In the genomic region with DNA sequence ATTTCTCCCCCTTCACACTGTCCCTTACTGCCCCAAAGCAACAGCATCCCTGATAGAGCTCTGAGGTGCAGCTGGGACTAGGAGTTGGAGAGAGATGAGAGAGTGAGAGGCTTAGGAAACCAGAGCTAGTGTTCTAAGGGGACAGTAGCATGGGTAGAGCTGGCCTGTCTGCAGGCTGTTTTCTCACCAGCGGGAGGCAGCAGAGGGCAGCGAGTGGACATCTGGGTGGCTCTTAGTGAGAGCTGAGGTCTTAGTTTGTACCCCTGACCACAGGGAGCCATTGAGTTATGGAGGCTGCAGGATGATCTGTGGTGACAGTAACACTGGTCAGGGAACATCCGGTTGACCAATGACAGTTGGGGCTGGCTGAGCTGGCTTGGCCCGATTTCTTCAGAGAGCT, we compare ENCODE assay signal across 8 mouse cellular contexts.
A peak's percentile ranks its signal among the peaks of the same experiment; 100 is the strongest.
DNase-seq lines count a peak whose midpoint lies in the region; ATAC-seq and TF ChIP-seq lines count a peak whose summit lies in the region.

No protein-coding gene starts in this region.

- DNase-seq in heart, adult 11 months = peak; percentile 97
- peak; percentile 74 for DNase-seq in embryonic facial prominence, embryonic 11.5 days (ENCODE audit: low spot score)
- peak; percentile 83 for DNase-seq in kidney, postnatal 0 days (ENCODE audit: low spot score)
- peak; percentile 23 for DNase-seq in liver, adult 2 months (ENCODE audit: extremely low read depth, low read depth, low spot score)
- peak; percentile 76 for DNase-seq in neural tube, embryonic 10.5 days (ENCODE audit: extremely low spot score, low spot score)
- peak; percentile 75 to 91 for DNase-seq in spleen, postnatal 4 days (ENCODE audit: low spot score in 2 of 2)

- no peak for TF ChIP-seq POLR2A in liver, adult 2 months (IDR thresholded peaks at IDR 0.05; ENCODE audit: extremely low read depth, insufficient read depth, low read length)

- H3K9ac ChIP-seq in heart, embryonic 12.5 days = no peak overlapping the region
- no peak overlapping the region for H3K9ac ChIP-seq in embryonic facial prominence, embryonic 11.5 days (replicated peaks; ENCODE audit: low read length)
- H3K9ac ChIP-seq in heart, embryonic 13.5 days = no peak overlapping the region
- no peak overlapping the region for H3K9ac ChIP-seq in kidney, postnatal 0 days (ENCODE audit: low read depth, low read length)
- H3K9ac ChIP-seq in liver, adult 2 months (ENCODE audit: low read depth, low read length) = no peak overlapping the region

- 34% methylated on average over 4 of the region's 4 CpGs for WGBS in heart, embryonic 12.5 days
- 38% methylated on average over 4 of the region's 4 CpGs for WGBS in embryonic facial prominence, embryonic 11.5 days
- WGBS in heart, embryonic 13.5 days = 30% methylated on average over 4 of the region's 4 CpGs
- WGBS in kidney, postnatal 0 days = 33% methylated on average over 4 of the region's 4 CpGs
- WGBS in liver, adult 2 months = 45% methylated on average over 4 of the region's 4 CpGs

- H3K36me3 ChIP-seq in heart, embryonic 12.5 days = peaks cover 32% of the 10 kb centered on the region
- H3K36me3 ChIP-seq in embryonic facial prominence, embryonic 11.5 days (replicated peaks; ENCODE audit: control insufficient read depth, insufficient read depth, low read depth, low read length) = no peaks in the 10 kb centered on the region; the same call in 1 of the 2 replicates
- peaks cover 44% of the 10 kb centered on the region for H3K36me3 ChIP-seq in heart, embryonic 13.5 days
- 0 out of 2 replicates have a peak, but pooled peaks cover 2% of the 10 kb centered on the region for H3K36me3 ChIP-seq in kidney, postnatal 0 days (ENCODE audit: insufficient read depth, low read length)
- H3K36me3 ChIP-seq in liver, adult 2 months (ENCODE audit: control insufficient read depth, insufficient read depth, low read length) = no peaks in the 10 kb centered on the region

- no peak overlapping the region for H3K4me3 ChIP-seq in heart, embryonic 12.5 days
- H3K4me3 ChIP-seq in embryonic facial prominence, embryonic 11.5 days (ENCODE audit: low read depth, low read length) = no peak overlapping the region
- H3K4me3 ChIP-seq in heart, embryonic 13.5 days = no peak overlapping the region
- no peak overlapping the region for H3K4me3 ChIP-seq in kidney, postnatal 0 days (replicated peaks; ENCODE audit: low read depth, low read length)
- no peak overlapping the region for H3K4me3 ChIP-seq in liver, adult 2 months (ENCODE audit: insufficient read depth, low read depth, low read length)

- no peak for ATAC-seq in heart, embryonic 12.5 days (ENCODE audit: insufficient number of reproducible peaks, low FRiP score)
- ATAC-seq in embryonic facial prominence, embryonic 11.5 days (replicated peaks; ENCODE audit: insufficient number of reproducible peaks, low FRiP score, low TSS enrichment, low read depth) = 0 out of 2 replicates have a peak, but pooled peaks have one; percentile 26
- ATAC-seq in heart, embryonic 13.5 days (ENCODE audit: extremely low read depth, insufficient number of reproducible peaks, low FRiP score, low TSS enrichment) = 0 out of 2 replicates have a peak, but pooled peaks have one; percentile 14
- peak; percentile 31 for ATAC-seq in kidney, postnatal 0 days (replicated peaks; ENCODE audit: low FRiP score, low read depth)

- peaks cover 84% of the 10 kb centered on the region for H3K4me1 ChIP-seq in heart, embryonic 12.5 days (replicated peaks)
- H3K4me1 ChIP-seq in embryonic facial prominence, embryonic 11.5 days (ENCODE audit: control insufficient read depth, insufficient read depth, low read length) = no peaks in the 10 kb centered on the region; the same call in 1 of the 2 replicates
- peaks cover 81% of the 10 kb centered on the region for H3K4me1 ChIP-seq in heart, embryonic 13.5 days
- H3K4me1 ChIP-seq in kidney, postnatal 0 days (replicated peaks; ENCODE audit: insufficient read depth, low read length) = 0 out of 2 replicates have a peak, but pooled peaks cover 5% of the 10 kb centered on the region
- no peaks in the 10 kb centered on the region for H3K4me1 ChIP-seq in liver, adult 2 months (ENCODE audit: control insufficient read depth, insufficient read depth, low read length)

- TF ChIP-seq CTCF in kidney, postnatal 0 days (IDR thresholded peaks at IDR 0.05; ENCODE audit: low read depth) = peak; percentile 91
- peak; percentile 98 for TF ChIP-seq CTCF in liver, adult 2 months (IDR thresholded peaks at IDR 0.05; ENCODE audit: low read depth, low read length)

- H3K27me3 ChIP-seq in heart, embryonic 12.5 days (replicated peaks) = no peaks in the 10 kb centered on the region
- no peaks in the 10 kb centered on the region for H3K27me3 ChIP-seq in embryonic facial prominence, embryonic 11.5 days (ENCODE audit: control insufficient read depth, insufficient read depth, low read length)
- no peaks in the 10 kb centered on the region for H3K27me3 ChIP-seq in heart, embryonic 13.5 days (replicated peaks)
- H3K27me3 ChIP-seq in kidney, postnatal 0 days (ENCODE audit: insufficient read depth, low read length) = no peaks in the 10 kb centered on the region
- no peaks in the 10 kb centered on the region for H3K27me3 ChIP-seq in liver, adult 2 months (ENCODE audit: control insufficient read depth, insufficient read depth, low read length)

- no peak overlapping the region for H3K27ac ChIP-seq in heart, embryonic 12.5 days (ENCODE audit: poor library complexity, severe bottlenecking)
- no peak overlapping the region for H3K27ac ChIP-seq in embryonic facial prominence, embryonic 11.5 days (replicated peaks; ENCODE audit: low read depth, low read length)
- H3K27ac ChIP-seq in heart, embryonic 13.5 days (replicated peaks) = peak overlapping the region; percentile 20; the same call in 1 of the 2 replicates
- no peak overlapping the region for H3K27ac ChIP-seq in kidney, postnatal 0 days
- no peak overlapping the region for H3K27ac ChIP-seq in liver, adult 2 months (replicated peaks; ENCODE audit: insufficient read depth, low read depth, low read length)

- H3K9me3 ChIP-seq in heart, embryonic 12.5 days (replicated peaks) = no peaks in the 10 kb centered on the region
- no peaks in the 10 kb centered on the region for H3K9me3 ChIP-seq in embryonic facial prominence, embryonic 11.5 days (replicated peaks; ENCODE audit: control insufficient read depth, low read length)
- no peaks in the 10 kb centered on the region for H3K9me3 ChIP-seq in heart, embryonic 13.5 days
- no peaks in the 10 kb centered on the region for H3K9me3 ChIP-seq in kidney, postnatal 0 days (replicated peaks; ENCODE audit: low read length)

- H3K79me2 ChIP-seq in liver, adult 2 months (ENCODE audit: control insufficient read depth, insufficient read depth, low read length) = no peaks in the 10 kb centered on the region

- H3K4me2 ChIP-seq in heart, embryonic 12.5 days = no peak overlapping the region
- H3K4me2 ChIP-seq in embryonic facial prominence, embryonic 11.5 days (ENCODE audit: low read depth, low read length) = no peak overlapping the region
- H3K4me2 ChIP-seq in heart, embryonic 13.5 days = no peak overlapping the region
- no peak overlapping the region for H3K4me2 ChIP-seq in kidney, postnatal 0 days (ENCODE audit: low read length)

Comparison
In these comparisons a context has a peak if more than half of its experiments do, and no peak if none do; other contexts are left out.
1. DNase-seq: peak in every context shown above with its lines; median percentile 97 in heart, adult 11 months; 83 in kidney, postnatal 0 days; 83 in spleen, postnatal 4 days; 76 in neural tube, embryonic 10.5 days; 74 in embryonic facial prominence, embryonic 11.5 days; 23 in liver, adult 2 months.